Mouse (Mus musculus): ENCODE results near the gene Orm3. TPM values are rescaled to one million over a fixed set of nuclear protein-coding genes. Genes with fewer than 3 reads are reported as not detected.
A peak's percentile ranks its signal among the peaks of the same experiment; 100 is the strongest.
"Not testable (repeated sequence)": the region's sequence is repeated elsewhere in the genome, so short reads cannot be mapped to it uniquely, and the experiment has no call there.

The Orm3 gene
- polyA plus RNA-seq, 1 experiment: 0.07 TPM

DNA sequence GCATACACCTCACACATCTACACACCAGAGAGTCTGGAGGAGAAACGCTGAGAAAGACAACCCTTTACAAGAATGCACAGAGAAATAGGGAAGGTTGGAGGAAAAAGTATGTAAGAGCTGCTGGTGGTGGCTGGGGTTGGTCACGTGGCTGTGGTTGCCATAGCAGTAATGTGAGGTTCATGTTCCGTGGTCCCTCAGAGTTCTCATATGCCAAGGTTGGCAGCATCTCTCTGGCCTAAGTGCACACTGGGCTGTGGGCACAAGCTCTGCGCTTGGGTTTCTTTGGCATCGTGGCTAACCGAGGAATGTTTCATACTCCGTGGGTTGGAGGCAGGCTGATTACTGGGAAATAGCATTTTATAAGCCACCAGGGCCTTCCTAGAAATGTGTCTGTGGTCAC lies 44.5 kb upstream of the Orm3 start:
- Histone ChIP-seq H3ac (ENCODE audit: control insufficient read depth, insufficient read length) (no peak overlapping the region), H3K27me3 (ENCODE audit: control insufficient read depth, insufficient read depth, insufficient read length) (peaks cover 20% of the 10 kb centered on the region), H3K4me3 (no peak overlapping the region), H3K36me3 (ENCODE audit: control insufficient read depth, insufficient read depth) (no peaks in the 10 kb centered on the region), H3K4me2 (ENCODE audit: low read depth) (peak overlapping the region; percentile 53), H3K79me2 (ENCODE audit: control insufficient read depth, insufficient read depth) (no peaks in the 10 kb centered on the region)
- TF ChIP-seq USF1 (IDR thresholded peaks at IDR 0.05; ENCODE audit: low read depth): peak; percentile 87
- TF ChIP-seq SRF (IDR thresholded peaks at IDR 0.05; ENCODE audit: control insufficient read depth, insufficient read length, low read depth): no peak

DNA sequence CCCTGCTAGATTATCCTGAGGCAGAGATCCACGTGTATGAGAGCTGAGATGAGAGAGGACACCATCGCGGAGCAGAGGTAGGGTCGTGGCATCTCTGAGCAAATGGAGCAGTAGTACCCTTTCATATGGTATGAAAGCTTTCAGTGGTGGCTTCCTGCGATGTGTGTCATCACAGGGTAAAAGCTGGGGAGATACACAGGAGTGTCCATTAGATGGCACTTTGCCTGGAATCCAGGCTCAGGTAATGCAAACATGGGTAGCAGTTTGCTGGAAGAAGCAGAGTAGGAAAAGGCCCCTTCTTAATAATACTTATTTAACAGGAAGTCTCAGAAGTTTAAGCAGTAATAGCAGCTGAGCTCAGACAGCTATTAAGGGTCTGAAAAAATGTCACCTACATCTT lies 41.9 kb upstream of the Orm3 start:
- H3K36me3 ChIP-seq (ENCODE audit: control insufficient read depth, insufficient read depth): no peaks in the 10 kb centered on the region
- H3K4me3 ChIP-seq: no peak overlapping the region
- H3K4me2 ChIP-seq (ENCODE audit: low read depth): no peak overlapping the region
- TF ChIP-seq TCF3 (IDR thresholded peaks at IDR 0.05; ENCODE audit: insufficient read length, low read depth): no peak
- no peak overlapping the region for H3ac ChIP-seq (ENCODE audit: control insufficient read depth, insufficient read length)
- no peaks in the 10 kb centered on the region for H3K79me2 ChIP-seq (ENCODE audit: control insufficient read depth, insufficient read depth)
- H3K27me3 ChIP-seq (ENCODE audit: control insufficient read depth, insufficient read depth, insufficient read length): peaks cover 15% of the 10 kb centered on the region

DNA sequence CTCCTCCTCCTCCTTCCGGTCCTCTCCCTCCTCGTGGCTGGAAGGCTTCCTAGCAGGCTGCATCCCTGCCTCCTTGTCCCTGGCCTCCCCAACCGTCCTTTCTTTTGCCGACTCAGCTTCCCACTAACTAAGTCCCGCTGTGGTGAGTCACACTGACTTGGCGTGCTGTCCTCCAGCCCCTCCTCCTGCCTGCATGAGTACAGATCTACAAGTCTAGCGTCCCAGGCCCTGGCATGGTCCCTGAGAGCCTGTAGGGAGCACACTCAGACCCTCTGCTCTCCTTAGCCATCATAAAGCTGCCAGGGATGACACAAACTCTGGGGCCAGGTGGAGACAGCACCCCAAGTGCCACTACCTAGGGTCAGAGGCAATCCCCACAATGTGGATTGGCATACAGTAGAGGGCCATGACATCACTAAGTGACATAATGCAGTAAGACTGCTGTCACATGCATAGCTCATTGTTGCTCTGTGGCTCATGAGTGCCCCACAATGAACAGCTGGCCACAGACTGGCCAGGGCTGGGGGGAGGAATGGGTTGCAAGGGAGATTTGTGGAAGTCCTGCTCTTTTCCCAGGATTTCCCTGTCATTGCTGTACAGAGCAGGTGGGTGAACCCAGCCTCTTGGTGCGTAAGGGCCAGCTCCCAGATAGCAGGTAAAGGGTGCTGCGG lies 39.8 kb upstream of the Orm3 start:
- Histone ChIP-seq H3K4me2 (ENCODE audit: low read depth) (peak overlapping the region; percentile 27), H3K27me3 (ENCODE audit: control insufficient read depth, insufficient read depth, insufficient read length) (peaks cover 12% of the 10 kb centered on the region), H3K79me2 (ENCODE audit: control insufficient read depth, insufficient read depth) (no peaks in the 10 kb centered on the region), H3K4me3 (no peak overlapping the region), H3ac (ENCODE audit: control insufficient read depth, insufficient read length) (no peak overlapping the region), H3K36me3 (ENCODE audit: control insufficient read depth, insufficient read depth) (no peaks in the 10 kb centered on the region)
- no peak for TF ChIP-seq POLR2AphosphoS2 (IDR thresholded peaks at IDR 0.05; ENCODE audit: insufficient read length, low read depth)
- TF ChIP-seq CEBPB (IDR thresholded peaks at IDR 0.05; ENCODE audit: insufficient read depth, poor library complexity, severe bottlenecking): no peak
- peak in 2 of 3 experiments; percentile 46 to 68 for TF ChIP-seq MYOG (IDR thresholded peaks at IDR 0.05; ENCODE audit: control insufficient read depth in 1 of 3, insufficient read depth in 1 of 3, insufficient read length in 2 of 3, low read depth in 2 of 3)
- no peak for TF ChIP-seq TCF3 (IDR thresholded peaks at IDR 0.05; ENCODE audit: insufficient read length, low read depth)
- no peak for TF ChIP-seq MAX (IDR thresholded peaks at IDR 0.05; ENCODE audit: low read depth)
- no peak for TF ChIP-seq TCF12 (IDR thresholded peaks at IDR 0.05; ENCODE audit: insufficient read depth, poor library complexity, severe bottlenecking)
- TF ChIP-seq MYOD1 (IDR thresholded peaks at IDR 0.05; ENCODE audit: control insufficient read depth in 1 of 3, insufficient read length in 2 of 3, low read depth in 2 of 3): peak in 2 of 3 experiments; percentile 61 to 78

DNA sequence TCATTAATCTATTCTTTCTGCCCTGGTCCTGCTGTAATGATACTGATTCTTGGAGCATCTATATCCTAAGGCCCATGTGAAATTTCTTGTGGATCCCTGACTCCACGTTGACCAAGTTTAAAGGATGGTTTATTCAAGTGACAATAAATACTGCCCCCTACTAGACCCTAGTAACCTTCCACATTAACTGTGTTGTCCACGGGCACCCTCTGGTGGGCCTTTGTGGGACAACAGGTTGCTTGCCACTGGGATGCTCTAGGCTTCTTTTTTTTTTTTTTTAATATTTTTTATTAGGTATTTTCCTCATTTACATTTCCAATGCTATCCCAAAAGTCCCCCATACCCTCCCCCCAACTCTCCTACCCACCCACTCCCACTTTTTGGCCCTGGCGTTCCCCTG lies 36.4 kb upstream of the Orm3 start:
- not testable (repeated sequence) for H3K27me3 ChIP-seq (ENCODE audit: control insufficient read depth, insufficient read depth, insufficient read length); H3ac ChIP-seq (ENCODE audit: control insufficient read depth, insufficient read length); H3K79me2 ChIP-seq (ENCODE audit: control insufficient read depth, insufficient read depth); H3K4me3 ChIP-seq; H3K36me3 ChIP-seq (ENCODE audit: control insufficient read depth, insufficient read depth); H3K4me2 ChIP-seq (ENCODE audit: low read depth)

DNA sequence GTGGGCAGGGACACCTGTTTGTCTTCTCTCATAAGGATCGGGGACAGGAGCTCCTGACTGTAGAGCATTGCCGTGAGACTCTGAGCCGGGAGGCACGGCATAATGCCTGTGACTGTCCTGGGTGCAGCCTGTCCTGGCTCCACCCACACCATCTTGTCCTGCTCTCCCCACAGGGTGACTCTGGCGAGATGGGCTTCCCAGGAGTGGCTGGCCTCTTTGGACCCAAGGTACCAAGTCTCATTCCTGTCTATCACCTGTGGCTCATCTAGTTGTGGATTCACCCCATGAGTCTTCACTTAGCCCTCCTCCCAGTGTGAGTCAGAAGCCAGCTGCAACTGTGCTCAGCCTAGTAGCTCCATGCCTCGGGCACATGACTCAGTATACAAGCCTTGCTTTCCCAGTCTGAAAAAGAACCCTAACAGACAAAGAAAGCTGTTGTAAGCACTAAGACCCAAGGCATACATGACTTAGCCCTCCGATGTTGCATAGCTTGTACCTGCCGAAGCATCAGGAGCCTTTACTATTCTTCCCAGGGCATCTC lies 32.6 kb upstream of the Orm3 start:
- no peak overlapping the region for H3K4me3 ChIP-seq
- H3K36me3 ChIP-seq (ENCODE audit: control insufficient read depth, insufficient read depth): no peaks in the 10 kb centered on the region
- no peak overlapping the region for H3ac ChIP-seq (ENCODE audit: control insufficient read depth, insufficient read length)
- TF ChIP-seq MYOG (IDR thresholded peaks at IDR 0.05; ENCODE audit: control insufficient read depth in 1 of 3, insufficient read depth in 1 of 3, insufficient read length in 2 of 3, low read depth in 2 of 3): no peak
- TF ChIP-seq USF1 (IDR thresholded peaks at IDR 0.05; ENCODE audit: low read depth): peak; percentile 62
- peak; percentile 1 for TF ChIP-seq TCF12 (IDR thresholded peaks at IDR 0.05; ENCODE audit: insufficient read depth, poor library complexity, severe bottlenecking)
- no peak for TF ChIP-seq REST (IDR thresholded peaks at IDR 0.05; ENCODE audit: insufficient read depth, insufficient read length)
- no peak for TF ChIP-seq MAX (IDR thresholded peaks at IDR 0.05; ENCODE audit: low read depth)
- no peak for TF ChIP-seq MYOD1 (IDR thresholded peaks at IDR 0.05; ENCODE audit: control insufficient read depth in 1 of 3, insufficient read length in 2 of 3, low read depth in 2 of 3)
- no peak for TF ChIP-seq E2F4 (IDR thresholded peaks at IDR 0.05; ENCODE audit: insufficient read depth)
- no peak for TF ChIP-seq POLR2A (IDR thresholded peaks at IDR 0.05; ENCODE audit: insufficient read length, low read depth)
- no peak for TF ChIP-seq SRF (IDR thresholded peaks at IDR 0.05; ENCODE audit: control insufficient read depth, insufficient read length, low read depth)
- H3K27me3 ChIP-seq (ENCODE audit: control insufficient read depth, insufficient read depth, insufficient read length): peaks cover 15% of the 10 kb centered on the region
- H3K4me2 ChIP-seq (ENCODE audit: low read depth): no peak overlapping the region
- H3K79me2 ChIP-seq (ENCODE audit: control insufficient read depth, insufficient read depth): no peaks in the 10 kb centered on the region

DNA sequence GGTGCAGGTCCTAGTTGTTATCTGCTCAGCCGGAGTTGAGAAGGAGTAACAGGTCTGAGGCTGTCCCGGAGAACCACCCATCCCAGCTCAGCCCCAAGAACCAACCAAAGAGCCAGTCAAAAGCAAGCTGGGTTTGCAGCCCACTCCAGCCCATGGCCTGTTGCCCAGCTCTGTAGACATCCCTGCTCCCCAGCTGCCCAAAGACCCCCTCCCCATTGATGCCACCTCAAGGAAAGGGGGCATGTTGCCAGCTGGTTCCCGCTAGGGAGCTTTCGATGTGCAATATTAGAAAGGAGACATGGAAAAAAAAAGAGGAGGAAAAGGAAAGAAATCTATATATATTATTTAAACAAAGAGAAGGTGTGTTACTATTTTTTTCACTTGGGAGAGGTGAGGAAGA lies 22.6 kb upstream of the Orm3 start:
- H3K4me3 ChIP-seq: no peak overlapping the region
- no peaks in the 10 kb centered on the region for H3K36me3 ChIP-seq (ENCODE audit: control insufficient read depth, insufficient read depth)
- no peak overlapping the region for H3K4me2 ChIP-seq (ENCODE audit: low read depth)
- no peaks in the 10 kb centered on the region for H3K79me2 ChIP-seq (ENCODE audit: control insufficient read depth, insufficient read depth)
- TF ChIP-seq POLR2AphosphoS2 (IDR thresholded peaks at IDR 0.05; ENCODE audit: insufficient read length, low read depth): no peak
- TF ChIP-seq TCF3 (IDR thresholded peaks at IDR 0.05; ENCODE audit: insufficient read length, low read depth): no peak
- no peak for TF ChIP-seq MAX (IDR thresholded peaks at IDR 0.05; ENCODE audit: low read depth)
- no peak for TF ChIP-seq TCF12 (IDR thresholded peaks at IDR 0.05; ENCODE audit: insufficient read depth, poor library complexity, severe bottlenecking)
- TF ChIP-seq MYOG (IDR thresholded peaks at IDR 0.05; ENCODE audit: control insufficient read depth in 1 of 3, insufficient read depth in 1 of 3, insufficient read length in 2 of 3, low read depth in 2 of 3): no peak
- TF ChIP-seq SRF (IDR thresholded peaks at IDR 0.05; ENCODE audit: control insufficient read depth, insufficient read length, low read depth): no peak
- no peak for TF ChIP-seq REST (IDR thresholded peaks at IDR 0.05; ENCODE audit: insufficient read depth, insufficient read length)
- TF ChIP-seq E2F4 (IDR thresholded peaks at IDR 0.05; ENCODE audit: insufficient read depth): no peak
- no peak for TF ChIP-seq MYOD1 (IDR thresholded peaks at IDR 0.05; ENCODE audit: control insufficient read depth in 1 of 3, insufficient read length in 2 of 3, low read depth in 2 of 3)
- TF ChIP-seq USF1 (IDR thresholded peaks at IDR 0.05; ENCODE audit: low read depth): no peak
- no peak for TF ChIP-seq POLR2A (IDR thresholded peaks at IDR 0.05; ENCODE audit: insufficient read length, low read depth)
- no peak for TF ChIP-seq CEBPB (IDR thresholded peaks at IDR 0.05; ENCODE audit: insufficient read depth, poor library complexity, severe bottlenecking)
- H3K27me3 ChIP-seq (ENCODE audit: control insufficient read depth, insufficient read depth, insufficient read length): peaks cover 29% of the 10 kb centered on the region
- no peak overlapping the region for H3ac ChIP-seq (ENCODE audit: control insufficient read depth, insufficient read length)
